Mouse (Mus musculus): Measurements from ENCODE around the gene Ctrl. TPM values are rescaled to one million over a fixed set of nuclear protein-coding genes. Genes with fewer than 3 reads are reported as not detected.
A peak's percentile ranks its signal among the peaks of the same experiment; 100 is the strongest.

Gene Ctrl
- total RNA-seq, 2 experiments from 2014 or later, result not detected

GRCm38 (mm10) chr8:105942542-105942941 is 8.9 kb upstream of the Ctrl start:
- intact Hi-C loops (cut with DNase I; ENCODE audit: low total_unique reads), result no loop called here
- no peak for DNase-seq

- intact Hi-C loops (cut with DNase I; ENCODE audit: low total_unique reads), result no loop called here
- no peak for DNase-seq
These were observed 8.4 kb upstream of the Ctrl start for GRCm38 (mm10) chr8:105942026-105942425.

- intact Hi-C loops (cut with DNase I; ENCODE audit: low total_unique reads), result no loop called here
- no peak for DNase-seq
These were observed 4.6 kb upstream of the Ctrl start, which contains the start of gene Psmb10 for GRCm38 (mm10) chr8:105938306-105938669. Gene Psmb10, minus strand, starts transcription at chr8:105938444.

- intact Hi-C loops (cut with DNase I; ENCODE audit: low total_unique reads), result no loop called here
- DNase-seq, result no peak
These were observed 4.0 kb upstream of the Ctrl start for GRCm38 (mm10) chr8:105937496-105938305.

- intact Hi-C loops (cut with DNase I; ENCODE audit: low total_unique reads), result no loop called here
- peak; percentile 89 for DNase-seq
These were observed 3.3 kb upstream of the Ctrl start for GRCm38 (mm10) chr8:105936866-105937475.

- intact Hi-C loops (cut with DNase I; ENCODE audit: low total_unique reads), result no loop called here
- no peak for DNase-seq
These were observed 2.4 kb upstream of the Ctrl start for GRCm38 (mm10) chr8:105935863-105936603.

GRCm38 (mm10) chr8:105935105-105935504 is 1.4 kb upstream of the Ctrl start:
- intact Hi-C loops (cut with DNase I; ENCODE audit: low total_unique reads), result no loop called here

GRCm38 (mm10) chr8:105932525-105932924 is 1.1 kb downstream of the Ctrl start:
- intact Hi-C loops (cut with DNase I; ENCODE audit: low total_unique reads), result loop anchor here (5.0 kb wide), 1 partner anchor 95 kb away; no protein-coding TSS in a partner anchor
- DNase-seq, result no peak

More at GRCm38 (mm10) chr8:105935105-105935504, 1.4 kb upstream of the Ctrl start:
- no peak for DNase-seq

- no peak for DNase-seq
These were observed 2.4 kb downstream of the Ctrl start for GRCm38 (mm10) chr8:105931271-105931670.

GRCm38 (mm10) chr8:105930602-105931001 is 3.1 kb downstream of the Ctrl start:
- DNase-seq, result peak; percentile 84
- intact Hi-C loops (cut with DNase I; ENCODE audit: low total_unique reads), result loop anchor here (5.0 kb wide), 1 partner anchor 93 kb away; no protein-coding TSS in a partner anchor

More at GRCm38 (mm10) chr8:105931271-105931670, 2.4 kb downstream of the Ctrl start:
- intact Hi-C loops (cut with DNase I; ENCODE audit: low total_unique reads), result loop anchor here (5.0 kb wide), 1 partner anchor 94 kb away; no protein-coding TSS in a partner anchor

GRCm38 (mm10) chr8:105925123-105925522 is 8.5 kb downstream of the Ctrl start:
- intact Hi-C loops (cut with DNase I; ENCODE audit: low total_unique reads), result loop anchor here (5.0 kb wide), 1 partner anchor 213 kb away; no protein-coding TSS in a partner anchor

GRCm38 (mm10) chr8:105919390-105919789 is 14.3 kb downstream of the Ctrl start:
- intact Hi-C loops (cut with DNase I; ENCODE audit: low total_unique reads), result no loop called here
- no peak for DNase-seq

More at GRCm38 (mm10) chr8:105925123-105925522, 8.5 kb downstream of the Ctrl start:
- no peak for DNase-seq

- intact Hi-C loops (cut with DNase I; ENCODE audit: low total_unique reads), result no loop called here
- no peak for DNase-seq
These were observed 32.6 kb downstream of the Ctrl start for GRCm38 (mm10) chr8:105900941-105901616.

- intact Hi-C loops (cut with DNase I; ENCODE audit: low total_unique reads), result no loop called here
- peak; percentile 91 for DNase-seq
These were observed 33.3 kb downstream of the Ctrl start, which contains the start of gene Pskh1 for GRCm38 (mm10) chr8:105900180-105900940. Gene Pskh1, plus strand, starts transcription at chr8:105900441.

- intact Hi-C loops (cut with DNase I; ENCODE audit: low total_unique reads), result no loop called here
- DNase-seq, result no peak
These were observed 35.7 kb downstream of the Ctrl start for GRCm38 (mm10) chr8:105897801-105898480.

GRCm38 (mm10) chr8:105893339-105893738 is 40.3 kb downstream of the Ctrl start, which contains the start of gene Nrn1l:
Gene Nrn1l, plus strand, starts transcription at chr8:105893567.
- peak; percentile 86 for DNase-seq
- intact Hi-C loops (cut with DNase I; ENCODE audit: low total_unique reads), result no loop called here

- no peak for DNase-seq
- intact Hi-C loops (cut with DNase I; ENCODE audit: low total_unique reads), result no loop called here
These were observed 41.2 kb downstream of the Ctrl start for GRCm38 (mm10) chr8:105892432-105892831.

GRCm38 (mm10) chr8:105890870-105891269 is 42.8 kb downstream of the Ctrl start:
- intact Hi-C loops (cut with DNase I; ENCODE audit: low total_unique reads), result no loop called here
- DNase-seq, result peak; percentile 59
